Mouse (Mus musculus) regulatory T cell (primary cell): ENCODE results near the gene Lmo7.

ENCODE experiments used
- in situ Hi-C: fragments of 300-600 bp; cut with MboI, MseI; formaldehyde crosslinking; loops from one replicate; pipeline ENCODE4 v1.15.1; 2025; ENCODE audit warnings: high pct_unique_total_duplicates

Lmo7 gene

DNA sequence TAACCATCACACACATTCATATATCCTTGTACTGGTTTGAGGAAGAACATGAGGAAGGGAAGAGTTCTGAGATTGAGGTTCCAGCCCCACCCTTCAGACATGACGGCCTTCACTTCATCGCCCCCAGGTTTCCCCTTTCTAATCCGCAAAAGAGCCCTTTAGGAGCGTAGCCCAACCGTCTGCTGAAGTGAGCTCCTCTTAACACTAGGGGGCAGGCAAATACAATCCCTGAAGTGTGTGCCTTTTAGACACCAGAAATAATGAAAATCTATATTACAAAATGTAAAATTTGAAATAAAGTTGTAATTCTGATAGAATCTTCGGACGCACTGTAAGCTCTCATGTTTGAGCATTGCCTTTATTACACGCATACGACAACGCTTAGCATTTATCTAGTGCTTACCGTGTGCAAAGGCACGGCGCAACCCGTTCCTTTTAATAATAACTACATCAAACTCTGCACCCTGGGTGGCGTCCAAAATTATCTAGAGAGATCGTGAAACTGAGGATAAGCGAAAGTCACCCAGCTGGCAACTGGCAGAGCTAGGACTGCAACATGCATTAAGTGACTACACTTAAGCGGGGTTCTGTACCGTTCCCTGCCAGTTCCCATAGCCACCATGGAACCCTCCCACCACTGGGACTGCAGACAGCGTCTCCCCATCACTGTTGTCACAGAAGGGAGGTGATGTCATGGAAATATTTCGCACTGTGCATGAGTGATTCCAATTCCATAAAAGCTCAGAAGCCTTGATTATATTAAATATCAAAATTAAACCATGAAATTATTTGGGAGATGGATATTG lies 217.2 kb downstream of the Lmo7 start:
- in situ Hi-C loops = loop anchor here (5.0 kb wide), 2 partner anchors 560 to 1055 kb away; no protein-coding TSS in a partner anchor

DNA sequence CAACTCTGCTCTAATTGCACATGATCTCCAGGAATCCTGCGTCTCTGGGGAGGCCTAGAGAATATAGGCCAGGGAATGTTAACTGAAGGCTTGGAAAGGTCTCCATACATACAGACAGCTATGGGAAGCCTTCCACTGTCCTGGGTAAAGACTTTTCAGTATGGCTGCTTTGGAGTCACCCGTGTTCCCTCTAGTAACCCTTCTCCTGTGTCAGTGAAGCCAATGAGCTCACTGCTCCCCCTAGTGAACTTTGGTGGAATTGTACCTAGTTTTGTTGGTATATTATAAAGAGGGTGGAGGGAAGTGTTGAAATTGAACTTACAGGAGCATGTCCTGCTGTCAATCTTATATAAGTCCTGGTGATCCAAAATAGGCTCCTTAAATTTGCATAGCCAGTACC lies 219.4 kb downstream of the Lmo7 start:
- in situ Hi-C loops = loop anchor here (5.0 kb wide), 2 partner anchors 558 to 1053 kb away; no protein-coding TSS in a partner anchor

DNA sequence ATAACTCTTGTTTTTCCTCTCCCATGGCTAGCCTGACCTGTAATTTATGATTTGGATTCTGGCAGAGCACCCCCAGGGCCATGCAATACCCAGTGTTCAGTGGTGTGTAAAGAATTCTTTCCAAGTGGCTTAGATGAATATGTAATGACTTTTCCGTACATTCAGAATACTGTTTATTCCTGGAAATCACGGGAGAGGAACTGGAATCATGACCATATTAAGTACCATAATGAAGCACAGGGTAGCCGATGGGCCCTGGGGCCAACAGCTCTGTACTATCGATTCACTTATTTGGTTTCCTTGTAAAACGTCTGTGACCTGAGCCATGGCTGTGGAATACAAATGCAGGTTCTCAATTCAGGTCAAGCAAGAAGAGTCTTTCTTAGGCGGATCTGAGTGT lies 221.3 kb downstream of the Lmo7 start:
- in situ Hi-C loops = no loop called here

DNA sequence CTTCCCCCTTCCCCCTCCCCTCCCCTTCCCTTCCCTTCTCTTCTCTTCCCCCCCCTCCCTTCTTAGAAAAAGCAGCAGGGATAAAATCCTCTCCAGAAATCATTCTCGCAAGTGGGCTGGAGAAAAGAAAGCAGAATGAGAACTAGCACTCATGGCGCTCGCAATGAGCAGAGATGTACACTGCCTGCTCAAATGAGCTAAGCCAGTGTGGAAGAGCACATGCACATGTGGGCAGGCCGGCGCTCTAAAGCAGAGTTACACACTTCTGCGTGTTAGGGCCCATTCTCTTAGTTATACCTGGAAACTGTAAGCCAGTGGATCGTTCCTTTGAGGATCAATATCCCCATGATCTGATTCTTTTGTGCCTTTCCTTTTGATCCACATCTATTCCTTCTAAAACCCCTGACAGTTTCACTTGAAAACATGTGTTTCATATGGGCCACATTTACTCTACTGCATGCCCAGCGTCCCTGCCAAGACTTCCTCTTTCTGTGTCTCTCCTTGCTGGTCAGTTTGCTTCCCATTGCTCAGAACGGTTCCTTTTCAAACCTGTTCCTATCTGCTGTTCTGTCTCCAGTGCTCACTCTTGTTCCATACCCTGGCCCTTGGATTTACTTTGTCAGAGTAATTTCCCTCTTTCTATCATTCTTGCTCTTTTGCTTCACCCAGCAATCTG lies 224.2 kb downstream of the Lmo7 start:
- in situ Hi-C loops = no loop called here

DNA sequence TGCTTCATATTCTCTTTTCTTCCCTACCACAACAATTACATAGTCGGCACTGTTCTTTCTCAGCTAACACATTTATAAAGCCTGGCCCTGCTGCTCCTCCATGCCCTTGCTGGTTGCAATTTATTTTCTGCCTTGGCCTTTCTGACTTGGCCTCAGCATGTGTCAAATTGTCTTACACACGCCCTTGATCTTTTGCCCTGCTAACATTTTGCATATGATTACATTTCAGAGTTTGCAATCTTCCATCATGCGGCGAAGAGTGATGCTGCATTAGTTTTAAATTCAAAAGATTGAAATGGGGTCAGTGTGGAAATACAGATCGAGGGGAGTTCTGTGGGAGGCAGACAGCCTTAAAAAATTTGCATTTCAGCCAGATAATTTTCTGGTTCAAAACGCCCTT lies 234.6 kb downstream of the Lmo7 start:
- in situ Hi-C loops = no loop called here

DNA sequence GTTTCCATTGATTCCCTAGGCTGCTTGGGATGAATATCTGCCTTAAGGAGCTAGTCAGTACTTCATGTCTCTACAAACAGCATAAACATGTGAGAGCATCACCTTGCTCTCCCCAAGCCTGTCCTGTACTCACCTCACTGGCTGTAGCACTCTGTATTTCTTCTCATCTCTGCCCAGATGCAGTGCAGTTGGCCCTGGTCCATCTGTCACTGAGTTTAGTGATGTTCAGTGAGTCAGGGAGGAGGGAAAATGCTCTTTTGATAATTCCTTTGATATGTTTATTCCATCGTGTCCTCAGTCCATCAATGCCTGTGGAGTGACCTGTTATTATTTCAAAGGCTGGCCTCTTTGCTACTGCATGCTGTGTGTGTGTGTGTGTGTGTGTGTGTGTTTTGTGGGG lies 235.2 kb downstream of the Lmo7 start:
- in situ Hi-C loops = no loop called here

DNA sequence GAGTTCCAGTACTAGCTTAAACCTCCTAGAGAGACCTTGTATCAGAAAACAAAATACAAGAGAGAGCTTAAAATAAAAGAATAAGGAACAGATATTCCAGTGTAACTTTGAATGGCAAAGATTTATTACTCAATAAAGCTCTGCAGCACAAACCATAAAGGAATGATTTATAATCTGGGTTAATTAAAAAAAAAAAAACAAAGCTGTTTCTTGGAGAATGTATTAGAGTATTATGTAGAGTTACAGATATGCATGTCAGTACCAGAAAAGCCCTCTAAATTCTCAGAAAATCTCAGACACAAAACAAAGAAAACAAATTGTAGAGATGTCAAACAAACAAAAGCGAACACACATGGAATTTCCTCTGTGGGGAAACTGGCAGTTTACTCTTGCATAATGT lies 243.0 kb downstream of the Lmo7 start:
- in situ Hi-C loops = no loop called here

DNA sequence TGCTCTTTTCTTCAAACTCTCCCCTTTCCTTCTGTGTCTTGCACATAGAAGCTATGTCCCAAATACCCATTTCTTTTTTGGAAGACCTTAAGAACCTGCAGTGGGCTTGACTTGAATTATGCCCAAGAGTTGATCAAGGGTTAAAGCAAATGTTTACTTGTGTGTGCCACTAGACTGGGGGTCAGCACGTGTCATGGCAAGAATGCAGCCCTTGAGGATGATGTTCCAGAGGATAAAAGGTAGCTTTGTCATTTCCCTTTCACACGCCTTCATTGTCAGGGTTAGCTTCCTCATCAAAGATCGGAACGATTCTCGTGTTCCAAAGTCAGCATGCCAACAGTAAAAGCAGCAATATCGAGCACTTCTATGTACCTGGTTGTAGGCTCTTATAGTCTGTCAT lies 243.4 kb downstream of the Lmo7 start:
- in situ Hi-C loops = no loop called here

DNA sequence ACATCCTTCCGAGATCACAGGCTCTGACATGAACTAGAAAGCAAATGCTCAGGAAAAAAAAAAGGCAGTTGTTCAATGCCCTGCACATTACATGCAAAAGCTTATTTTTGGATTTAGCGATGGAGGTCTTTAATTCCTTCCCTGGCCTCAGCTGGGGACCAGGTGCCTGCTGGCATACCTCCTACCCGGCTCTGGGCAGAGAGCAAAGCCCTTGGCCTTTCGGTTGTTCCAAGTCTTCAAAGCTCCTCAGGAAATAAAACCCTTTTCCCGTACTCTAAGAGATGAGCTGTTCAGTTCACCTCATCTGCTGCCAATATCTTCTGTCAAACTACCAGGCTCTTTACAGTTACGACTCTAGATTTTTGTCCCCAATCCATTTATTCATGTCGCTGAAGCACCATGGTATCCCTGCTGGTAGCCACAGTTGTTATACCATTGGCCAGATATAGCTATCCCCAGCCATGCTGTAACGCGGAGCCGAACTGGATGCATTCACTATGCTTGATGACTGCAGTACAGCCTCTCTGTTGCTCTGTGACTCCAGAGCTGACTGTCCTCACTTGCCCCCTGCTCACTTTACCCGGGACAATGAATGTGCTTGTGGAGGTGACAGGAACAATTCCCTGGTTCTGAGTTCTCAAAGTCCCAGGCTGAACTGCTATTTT lies 246.4 kb downstream of the Lmo7 start:
- in situ Hi-C loops = no loop called here
